Mouse (Mus musculus) bone marrow macrophage, adult 2 months (primary cell): ENCODE data around the gene Faap24. TPM values are rescaled to one million over a fixed set of nuclear protein-coding genes. Genes with fewer than 3 reads are reported as not detected.

ENCODE experiments used
- H3K27ac ChIP-seq: 2 replicates; pipeline ENCODE4 v1.5.1; 2012; ENCODE audit warnings: low read depth, low read length; ENCODE audit not compliant: insufficient read depth
- H3K4me1 ChIP-seq: 2 replicates; pipeline ENCODE4 v1.6.1; 2012; ENCODE audit warnings: low read length; ENCODE audit not compliant: control insufficient read depth, insufficient read depth
- H3K4me3 ChIP-seq: 2 replicates; pipeline ENCODE4 v1.5.1; 2012; ENCODE audit warnings: mild to moderate bottlenecking, low read length, moderate library complexity; ENCODE audit not compliant: insufficient read depth
- CTCF ChIP-seq: IDR thresholded peaks from 2 replicates; pipeline ENCODE4 v1.5.1; 2012; ENCODE audit warnings: low read depth, mild to moderate bottlenecking, low read length, moderate library complexity
- POLR2A ChIP-seq: IDR thresholded peaks from 2 replicates; pipeline ENCODE4 v1.6.1; 2012; ENCODE audit warnings: mild to moderate bottlenecking, low read depth, low read length, borderline replicate concordance
- polyA plus RNA-seq: library from polyadenylated mRNA; stranded (reverse); fragments of >200 nt; gene quantifications from 2 replicates; pipeline ENCODE4 v1.2.4, GENCODE M21; 2012; ENCODE audit not compliant: missing spikeins, insufficient read depth, insufficient read length

The Faap24 gene
- polyA plus RNA-seq, 1 experiment = 8.1 TPM

GRCm38 (mm10) chr7:35349886-35350684 is 46.6 kb downstream of the Faap24 start:
- Histone ChIP-seq H3K4me1 (no peaks in the 10 kb centered on the region), H3K27ac (no peak overlapping the region), H3K4me3 (no peak overlapping the region)
- TF ChIP-seq POLR2A (no peak), CTCF (no peak)

GRCm38 (mm10) chr7:35349022-35349421 is 47.6 kb downstream of the Faap24 start:
- Histone ChIP-seq H3K4me3 (no peak overlapping the region), H3K27ac (no peak overlapping the region), H3K4me1 (no peaks in the 10 kb centered on the region)
- no peak for TF ChIP-seq CTCF
- TF ChIP-seq POLR2A = no peak

- TF ChIP-seq CTCF = no peak
- TF ChIP-seq POLR2A = no peak
- Histone ChIP-seq H3K4me1 (no peaks in the 10 kb centered on the region), H3K4me3 (no peak overlapping the region), H3K27ac (no peak overlapping the region)
Observed at GRCm38 (mm10) chr7:35347918-35348700, 48.5 kb downstream of the Faap24 start.

GRCm38 (mm10) chr7:35344785-35345330 is 51.8 kb downstream of the Faap24 start:
- no peak for TF ChIP-seq POLR2A
- no peak for TF ChIP-seq CTCF
- Histone ChIP-seq H3K4me3 (no peak overlapping the region), H3K4me1 (no peaks in the 10 kb centered on the region), H3K27ac (no peak overlapping the region)

GRCm38 (mm10) chr7:35342498-35342897 is 54.1 kb downstream of the Faap24 start:
- Histone ChIP-seq H3K4me1 (no peaks in the 10 kb centered on the region), H3K27ac (no peak overlapping the region), H3K4me3 (no peak overlapping the region)
- TF ChIP-seq CTCF = no peak

Other genes starting within 250 kb of the Faap24 start
- not detected in 2 replicates for gene Slc7a10, start 210.5 kb downstream of the Faap24 start, polyA plus RNA-seq
- gene Lrp3, start 181.3 kb downstream of the Faap24 start, polyA plus RNA-seq = 0.20 TPM in 1 of 2 replicates, not detected in the other
- 9.5 and 13.2 TPM in 2 replicates for gene Gpatch1, start 78.4 kb downstream of the Faap24 start, polyA plus RNA-seq
- 0.20 TPM in 1 of 2 replicates, not detected in the other for gene Rhpn2, start 62.7 kb downstream of the Faap24 start, polyA plus RNA-seq
- gene Cep89, start 199 bp upstream of the Faap24 start, polyA plus RNA-seq = 16.6 and 16.9 TPM in 2 replicates
- gene Slc7a9, start 52.0 kb upstream of the Faap24 start, polyA plus RNA-seq = not detected in 2 replicates
- gene Tdrd12, start 140.9 kb upstream of the Faap24 start, polyA plus RNA-seq = not detected in 2 replicates
- 19.2 and 19.7 TPM in 2 replicates for gene Nudt19, start 159.5 kb upstream of the Faap24 start, polyA plus RNA-seq
- not detected in 2 replicates for gene Rgs9bp, start 188.7 kb upstream of the Faap24 start, polyA plus RNA-seq
- gene Ankrd27, start 189.4 kb upstream of the Faap24 start, polyA plus RNA-seq = 22.7 and 29.4 TPM in 2 replicates